Mouse (Mus musculus) adipocyte (in vitro differentiated cells): ENCODE results near the gene Lpin2.

ENCODE experiments used
- DNase-seq: peaks from one replicate; pipeline ENCODE4 v3.0.0-alpha.2; 2016; ENCODE audit warnings: low spot score

Lpin2 gene

GRCm38 (mm10) chr17:71182211-71182721 lies at the start of gene Lpin2:
TSS of gene Lpin2 (plus strand) at chr17:71182560.
- DNase-seq = no peak

GRCm38 (mm10) chr17:71132856-71133439 lies 49.4 kb upstream of the Lpin2 start:
- DNase-seq = no peak

- DNase-seq = peak; percentile 31
Observed at GRCm38 (mm10) chr17:71134441-71134955, 47.9 kb upstream of the Lpin2 start.

- DNase-seq = peak; percentile 26
Observed at GRCm38 (mm10) chr17:71135108-71135507, 47.3 kb upstream of the Lpin2 start.

GRCm38 (mm10) chr17:71135866-71136265 lies 46.5 kb upstream of the Lpin2 start:
- DNase-seq = no peak

GRCm38 (mm10) chr17:71136384-71137333 lies 45.7 kb upstream of the Lpin2 start:
- DNase-seq = no peak

GRCm38 (mm10) chr17:71137334-71137721 lies 45.0 kb upstream of the Lpin2 start:
- no peak for DNase-seq

GRCm38 (mm10) chr17:71142068-71142467 lies 40.3 kb upstream of the Lpin2 start:
- no peak for DNase-seq

GRCm38 (mm10) chr17:71143155-71143554 lies 39.2 kb upstream of the Lpin2 start:
- no peak for DNase-seq

- DNase-seq = no peak
Observed at GRCm38 (mm10) chr17:71144322-71145116, 37.8 kb upstream of the Lpin2 start.

GRCm38 (mm10) chr17:71145248-71145961 lies 37.0 kb upstream of the Lpin2 start:
- no peak for DNase-seq

GRCm38 (mm10) chr17:71153356-71153755 lies 29.0 kb upstream of the Lpin2 start:
- no peak for DNase-seq

GRCm38 (mm10) chr17:71155271-71155670 lies 27.1 kb upstream of the Lpin2 start:
- DNase-seq = peak; percentile 50

GRCm38 (mm10) chr17:71159152-71159567 lies 23.2 kb upstream of the Lpin2 start:
- no peak for DNase-seq

- no peak for DNase-seq
Observed at GRCm38 (mm10) chr17:71159720-71160119, 22.6 kb upstream of the Lpin2 start.

GRCm38 (mm10) chr17:71160244-71160995 lies 21.9 kb upstream of the Lpin2 start:
- DNase-seq = no peak

GRCm38 (mm10) chr17:71164991-71165390 lies 17.4 kb upstream of the Lpin2 start:
- DNase-seq = peak; percentile 86

GRCm38 (mm10) chr17:71168205-71168815 lies 14.1 kb upstream of the Lpin2 start:
- DNase-seq = no peak

- DNase-seq = no peak
Observed at GRCm38 (mm10) chr17:71168846-71169245, 13.5 kb upstream of the Lpin2 start.

GRCm38 (mm10) chr17:71169639-71170038 lies 12.7 kb upstream of the Lpin2 start:
- no peak for DNase-seq
